Mouse (Mus musculus) Patski (cell line): Measurements from ENCODE around the gene Exoc3l2. TPM values are rescaled to one million over a fixed set of nuclear protein-coding genes. Genes with fewer than 3 reads are reported as not detected.
A peak's percentile ranks its signal among the peaks of the same experiment; 100 is the strongest.

Source experiments
- ATAC-seq: fragments of 100-300 bp; one replicate; pipeline ENCODE4 v1.8.0; 2021
- CTCF ChIA-PET: fragments of 350-600 bp; sonication (Branson Sonifier 250); formaldehyde crosslinking; loops from one replicate; lab custom pipeline; 2022; ENCODE audit warnings: inconsistent platforms; lab: Charles Lee
- POLR2A ChIA-PET: fragments of 350-600 bp; sonication (Branson Sonifier 250); formaldehyde crosslinking; loops from one replicate; lab custom pipeline; 2022; ENCODE audit warnings: antibody characterized with exemption, inconsistent platforms; lab: Charles Lee
- DNase-seq: peaks from one replicate; pipeline ENCODE4 v3.0.0-alpha.2; 2011; ENCODE audit warnings: low read depth, low spot score
- H3K27me3 ChIP-seq: fragments of 371-371 bp; one replicate; pipeline ENCODE4 v1.5.1; 2021
- CTCF ChIP-seq: fragments of 100-300 bp; IDR thresholded peaks from one replicate; pipeline ENCODE4 v1.5.1; 2021
- in situ Hi-C: fragments of 300-500 bp; cut with MboI; formaldehyde crosslinking; loops from 3 replicates; pipeline ENCODE4 v1.11.1; 2018; ENCODE audit warnings: low pct_unique_long_range_greater_than_20kb, mixed read lengths
- polyA plus RNA-seq: library from polyadenylated mRNA; unstranded; gene quantifications from one replicate; pipeline ENCODE4 v1.2.3, GENCODE M21; 2021

The Exoc3l2 gene
- polyA plus RNA-seq, 1 experiment from 2014 or later: not detected

GRCm38 (mm10) chr7:19455819-19456495 is 7.2 kb upstream of the Exoc3l2 start:
- no peaks in the 10 kb centered on the region for H3K27me3 ChIP-seq
- in situ Hi-C loops: no loop called here
- no peak for ATAC-seq
- TF ChIP-seq CTCF: no peak
- DNase-seq: no peak
- ChIA-PET POLR2A (no interaction called here), CTCF (no interaction called here)

- H3K27me3 ChIP-seq: no peaks in the 10 kb centered on the region
- in situ Hi-C loops: no loop called here
- ChIA-PET POLR2A (no interaction called here), CTCF (no interaction called here)
- DNase-seq (no peak), ATAC-seq (no peak)
- TF ChIP-seq CTCF: no peak
These were observed 6.5 kb upstream of the Exoc3l2 start for GRCm38 (mm10) chr7:19456628-19457027.

- TF ChIP-seq CTCF: no peak
- ChIA-PET CTCF (interaction anchor here (1.0 kb wide), 1 partner anchor 18 kb away, joined by 4 read pairs; no protein-coding TSS in a partner anchor), POLR2A (no interaction called here)
- no peaks in the 10 kb centered on the region for H3K27me3 ChIP-seq
- peak; percentile 13 for ATAC-seq
- DNase-seq: no peak
- in situ Hi-C loops: no loop called here
These were observed 5.6 kb upstream of the Exoc3l2 start for GRCm38 (mm10) chr7:19457414-19458071.

DNA sequence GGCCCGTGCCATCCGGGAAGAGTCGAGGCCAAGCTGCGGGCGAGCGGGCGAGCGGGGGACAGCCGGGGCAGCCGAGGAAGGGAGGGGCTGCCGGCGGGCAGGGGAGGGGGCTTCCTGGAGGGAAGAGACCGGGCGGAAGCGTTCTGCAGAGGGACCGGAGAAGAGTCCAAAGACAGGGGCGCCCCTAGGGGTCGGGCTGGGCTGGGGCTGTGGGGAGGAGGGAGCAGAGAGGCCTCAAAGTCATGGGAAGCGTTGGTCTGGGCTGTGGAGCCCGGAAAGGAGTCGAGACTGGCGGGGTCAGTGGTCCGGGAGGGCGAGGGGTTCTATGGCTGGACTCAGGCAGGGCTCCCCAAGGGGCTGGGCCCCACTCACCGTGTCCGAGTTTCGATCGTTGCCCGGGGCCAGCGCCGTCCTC is 5.1 kb upstream of the Exoc3l2 start:
- POLR2A ChIA-PET: no interaction called here
- ATAC-seq: peak; percentile 49
- CTCF ChIA-PET: interaction anchor here (1.0 kb wide), 1 partner anchor 17 kb away, joined by 4 read pairs; no protein-coding TSS in a partner anchor
- no peak for DNase-seq
- in situ Hi-C loops: no loop called here
- TF ChIP-seq CTCF: no peak
- H3K27me3 ChIP-seq: no peaks in the 10 kb centered on the region

DNA sequence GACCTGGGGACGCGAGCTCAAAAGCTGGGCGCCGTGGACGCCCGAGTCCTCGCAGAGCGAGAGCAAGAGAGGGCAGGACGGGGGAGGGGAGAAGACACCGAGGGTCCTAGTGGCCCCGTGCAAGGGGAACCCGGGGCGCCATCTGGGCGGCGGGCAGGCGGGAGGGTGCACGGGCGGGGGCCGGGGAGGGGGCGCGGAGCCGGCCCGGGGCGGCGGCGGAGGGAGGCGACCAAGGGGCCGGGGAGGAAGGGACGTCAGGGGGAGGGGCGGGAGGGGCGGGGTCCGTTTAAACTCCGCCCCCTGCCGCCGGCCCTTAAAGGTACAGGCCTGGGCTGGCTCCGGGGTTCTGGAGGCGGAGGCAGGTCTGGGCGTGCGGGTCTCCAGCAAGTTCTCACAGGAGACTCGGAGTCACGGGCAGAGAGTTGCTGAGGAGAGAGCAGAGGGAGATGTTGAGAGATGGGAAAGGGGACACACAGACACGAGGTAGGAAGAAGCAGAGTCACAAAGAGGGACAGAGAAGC is 4.5 kb upstream of the Exoc3l2 start, which contains the start of gene Mark4:
TSS of gene Mark4 (minus strand) at position 231 of the 521 bp plus-strand sequence.
- CTCF ChIA-PET: no interaction called here
- in situ Hi-C loops: no loop called here
- DNase-seq: peak; percentile 34
- TF ChIP-seq CTCF: no peak
- H3K27me3 ChIP-seq: no peaks in the 10 kb centered on the region
- POLR2A ChIA-PET: no interaction called here
- ATAC-seq: peak; percentile 85

DNA sequence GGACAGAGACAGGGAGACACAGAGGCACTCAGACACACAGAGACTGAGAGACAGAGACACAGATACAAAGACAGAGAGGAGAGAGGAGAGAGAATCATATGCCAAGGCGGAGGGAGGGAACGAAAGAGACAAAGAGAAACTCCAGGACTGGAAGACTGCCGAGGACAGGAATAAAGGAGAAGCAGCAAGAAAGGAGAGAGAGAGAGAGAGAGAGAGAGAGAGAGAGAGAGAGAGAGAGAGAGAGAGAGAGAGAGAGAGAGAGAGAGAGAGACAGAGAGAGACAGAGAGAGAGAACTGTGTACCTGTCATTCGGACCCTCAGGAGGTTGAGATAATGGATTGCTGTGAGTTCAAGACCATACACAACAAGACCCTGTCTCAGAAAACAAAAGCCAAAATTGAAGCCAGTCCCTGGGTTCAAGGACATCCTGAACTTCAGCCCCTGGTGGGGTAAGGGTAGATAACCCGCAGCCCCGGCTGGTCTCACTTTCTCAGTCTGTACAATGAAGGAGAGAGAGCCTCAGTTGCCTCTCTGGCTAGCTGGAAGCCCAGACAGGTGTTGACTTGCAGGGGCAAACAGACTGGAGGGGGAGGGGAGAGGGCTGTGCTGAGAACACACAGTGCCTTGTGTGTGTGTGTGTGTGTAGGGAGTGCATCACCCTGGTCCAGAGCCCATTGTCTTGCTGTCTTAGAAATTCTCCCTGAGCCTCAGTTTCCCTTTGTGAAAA is 3.8 kb upstream of the Exoc3l2 start:
- ATAC-seq: peak; percentile 14
- CTCF ChIA-PET: no interaction called here

GRCm38 (mm10) chr7:19460500-19460899 is 2.6 kb upstream of the Exoc3l2 start:
- CTCF ChIA-PET: no interaction called here
- no peaks in the 10 kb centered on the region for H3K27me3 ChIP-seq
- POLR2A ChIA-PET: interaction anchor here (1.2 kb wide), 1 partner anchor 15 kb away, joined by 5 read pairs; no protein-coding TSS in a partner anchor
- in situ Hi-C loops: loop anchor here (5.0 kb wide), 1 partner anchor 37 kb away; no protein-coding TSS in a partner anchor
- TF ChIP-seq CTCF: no peak
- DNase-seq: no peak
- ATAC-seq: no peak

More for the DNA sequence above, 3.8 kb upstream of the Exoc3l2 start:
- no peak for DNase-seq
- TF ChIP-seq CTCF: no peak
- H3K27me3 ChIP-seq: no peaks in the 10 kb centered on the region
- POLR2A ChIA-PET: no interaction called here
- in situ Hi-C loops: no loop called here

- CTCF ChIA-PET: interaction anchor here (0.8 to 1.5 kb wide), 10 partner anchors 10 to 144 kb away, joined by 3 to 7 read pairs (median 3); no protein-coding TSS in a partner anchor
- no peaks in the 10 kb centered on the region for H3K27me3 ChIP-seq
- peak; percentile 92 for TF ChIP-seq CTCF
- POLR2A ChIA-PET: no interaction called here
- ATAC-seq (no peak), DNase-seq (no peak)
- in situ Hi-C loops: loop anchor here (5.0 kb wide), 1 partner anchor 36 kb away; no protein-coding TSS in a partner anchor
These were observed 1.6 kb upstream of the Exoc3l2 start for GRCm38 (mm10) chr7:19461488-19461887.

DNA sequence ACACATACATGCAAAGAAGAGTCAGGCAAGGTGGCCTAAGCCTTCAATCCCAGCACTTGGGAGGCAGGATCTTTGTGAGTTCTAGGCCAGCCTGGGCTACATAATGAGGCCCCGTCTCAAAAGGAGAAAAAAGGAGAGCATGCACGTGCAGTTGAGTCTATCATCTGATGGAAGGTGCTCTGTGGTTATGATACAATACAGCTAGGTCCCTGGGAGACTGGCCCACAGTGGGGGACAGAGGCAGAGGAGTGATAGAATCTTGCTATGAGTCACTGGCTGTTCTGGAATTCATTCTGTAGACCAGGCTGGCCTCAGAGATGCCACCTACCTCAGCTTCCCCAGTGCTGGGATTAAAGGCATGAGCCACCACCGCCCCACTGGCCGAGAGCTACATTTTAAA is 688 bp upstream of the Exoc3l2 start:
- no peak for DNase-seq
- ChIA-PET CTCF (interaction anchor here (1.1 to 1.5 kb wide), 4 partner anchors 25 to 109 kb away, joined by 3 to 7 read pairs (median 3); no protein-coding TSS in a partner anchor), POLR2A (no interaction called here)
- in situ Hi-C loops: loop anchor here (5.0 kb wide), 1 partner anchor 35 kb away; no protein-coding TSS in a partner anchor
- TF ChIP-seq CTCF: no peak
- no peak for ATAC-seq
- H3K27me3 ChIP-seq: no peaks in the 10 kb centered on the region
